Mouse (Mus musculus) adrenal gland, adult 2 months (tissue): ENCODE measurements at regions not wholly inside any gene's neighbourhood (a gene's known extent, or its start where the extent isn't known, plus 50 kb on each side); places are given as distances from the start of the nearest gene placed in this dataset.

Experiments used
- DNase-seq: peaks from one replicate; pipeline ENCODE4 v3.0.0; 2021

GRCm38 (mm10) chr3:149164804-149165203 lies 174.4 kb upstream of the Adgrl2 start:
- no peak for DNase-seq

GRCm38 (mm10) chr3:149163591-149163990 lies 173.2 kb upstream of the Adgrl2 start:
- DNase-seq, result no peak

- DNase-seq, result no peak
These were observed 170.5 kb upstream of the Adgrl2 start for GRCm38 (mm10) chr3:149160833-149161232.

GRCm38 (mm10) chr3:149157381-149157780 lies 167.0 kb upstream of the Adgrl2 start:
- DNase-seq, result no peak

GRCm38 (mm10) chr3:149152312-149152711 lies 162.0 kb upstream of the Adgrl2 start:
- no peak for DNase-seq

GRCm38 (mm10) chr3:149150796-149151195 lies 160.4 kb upstream of the Adgrl2 start:
- no peak for DNase-seq

- DNase-seq, result no peak
These were observed 158.3 kb upstream of the Adgrl2 start for GRCm38 (mm10) chr3:149148608-149149007.

- DNase-seq, result no peak
These were observed 157.6 kb upstream of the Adgrl2 start for GRCm38 (mm10) chr3:149147916-149148315.

- DNase-seq, result no peak
These were observed 156.3 kb upstream of the Adgrl2 start for GRCm38 (mm10) chr3:149146673-149147072.

GRCm38 (mm10) chr3:149140461-149140860 lies 150.1 kb upstream of the Adgrl2 start:
- no peak for DNase-seq

- DNase-seq, result no peak
These were observed 143.9 kb upstream of the Adgrl2 start for GRCm38 (mm10) chr3:149134028-149134938.

- DNase-seq, result no peak
These were observed 128.5 kb upstream of the Adgrl2 start for GRCm38 (mm10) chr3:149118806-149119205.

- no peak for DNase-seq
These were observed 127.3 kb upstream of the Adgrl2 start for GRCm38 (mm10) chr3:149117684-149118056.

GRCm38 (mm10) chr3:149117018-149117683 lies 126.8 kb upstream of the Adgrl2 start:
- DNase-seq, result peak; percentile 11

GRCm38 (mm10) chr3:149116604-149117003 lies 126.2 kb upstream of the Adgrl2 start:
- DNase-seq, result no peak

GRCm38 (mm10) chr3:149115901-149116300 lies 125.5 kb upstream of the Adgrl2 start:
- no peak for DNase-seq

- no peak for DNase-seq
These were observed 122.5 kb upstream of the Adgrl2 start for GRCm38 (mm10) chr3:149112878-149113277.

GRCm38 (mm10) chr3:149111529-149112439 lies 121.4 kb upstream of the Adgrl2 start:
- peak; percentile 47 for DNase-seq

- DNase-seq, result no peak
These were observed 120.5 kb upstream of the Adgrl2 start for GRCm38 (mm10) chr3:149110831-149111230.

- DNase-seq, result no peak
These were observed 115.5 kb upstream of the Adgrl2 start for GRCm38 (mm10) chr3:149105709-149106450.

- DNase-seq, result no peak
These were observed 114.8 kb upstream of the Adgrl2 start for GRCm38 (mm10) chr3:149105181-149105580.

- peak; percentile 47 for DNase-seq
These were observed 113.7 kb upstream of the Adgrl2 start for GRCm38 (mm10) chr3:149104080-149104479.
